Mouse (Mus musculus) CH12.LX (cell line): ENCODE measurements around the gene Dpep3.

Experiments used
- BHLHE40 ChIP-seq: IDR thresholded peaks from 2 replicates; pipeline ENCODE4 v1.6.1; 2011; ENCODE audit warnings: mild to moderate bottlenecking, low read depth, low read length, improper control_type of control experiment
- CTCF ChIP-seq, 2 experiments: IDR thresholded peaks in 1 of 2; conservative IDR thresholded peaks in 1 of 2; 2 replicates each; pipeline ENCODE4 v1.5.1; 2011 to 2012; ENCODE audit warnings: low read depth in 2 of 2, low read length in 2 of 2, improper control_type of control experiment in 1 of 2, inconsistent platforms in 1 of 2, mild to moderate bottlenecking in 1 of 2, moderate library complexity in 1 of 2
- EP300 ChIP-seq: IDR thresholded peaks from 2 replicates; pipeline ENCODE4 v1.6.1; 2011; ENCODE audit warnings: low read length, improper control_type of control experiment
- GABPA ChIP-seq: IDR thresholded peaks from 2 replicates; pipeline ENCODE4 v1.6.1; 2012; ENCODE audit warnings: low read depth, low read length, improper control_type of control experiment, inconsistent platforms; ENCODE audit not compliant: insufficient replicate concordance
- HCFC1 ChIP-seq: IDR thresholded peaks from 2 replicates; pipeline ENCODE4 v1.6.1; 2012; ENCODE audit warnings: low read depth, mild to moderate bottlenecking, inconsistent platforms, low read length, improper control_type of control experiment
- NRF1 ChIP-seq: IDR thresholded peaks from 2 replicates; pipeline ENCODE4 v1.6.1; 2014; ENCODE audit warnings: low read depth, mild to moderate bottlenecking, inconsistent platforms, low read length, improper control_type of control experiment, moderate library complexity
- POLR2A ChIP-seq: IDR thresholded peaks from 2 replicates; pipeline ENCODE4 v1.6.1; 2011; ENCODE audit warnings: low read depth, mild to moderate bottlenecking, improper control_type of control experiment, low read length
- RAD21 ChIP-seq: IDR thresholded peaks from 2 replicates; pipeline ENCODE4 v1.6.1; 2011; ENCODE audit warnings: low read depth, mild to moderate bottlenecking, low read length, improper control_type of control experiment, moderate library complexity
- UBTF ChIP-seq: IDR thresholded peaks from 2 replicates; pipeline ENCODE4 v1.6.1; 2012; ENCODE audit warnings: low read depth, mild to moderate bottlenecking, inconsistent platforms, low read length, improper control_type of control experiment, moderate library complexity
- ZC3H11A ChIP-seq: IDR thresholded peaks from 2 replicates; pipeline ENCODE4 v1.6.1; 2012; ENCODE audit warnings: low read depth, mild to moderate bottlenecking, inconsistent platforms, low read length, improper control_type of control experiment
- ZKSCAN1 ChIP-seq: IDR thresholded peaks from 2 replicates; pipeline ENCODE4 v1.6.1; 2012; ENCODE audit warnings: low read depth, inconsistent platforms, low read length, improper control_type of control experiment, borderline replicate concordance
- ZMIZ1 ChIP-seq: IDR thresholded peaks from 2 replicates; pipeline ENCODE4 v1.6.1; 2012; ENCODE audit warnings: low read depth, mild to moderate bottlenecking, inconsistent platforms, low read length, improper control_type of control experiment

GRCm38 (mm10) chr8:105991546-105991945 is 12.3 kb upstream of the Dpep3 start:
- TF ChIP-seq EP300 (no peak), GABPA (no peak), CTCF (conservative IDR thresholded peaks at IDR 0.05 in 1 of 2, IDR thresholded peaks at IDR 0.05 in 1 of 2; ENCODE audit: low read depth in 2 of 2, low read length in 2 of 2) (no peak), BHLHE40 (no peak), ZKSCAN1 (no peak), POLR2A (no peak), RAD21 (no peak), ZMIZ1 (no peak), NRF1 (no peak), ZC3H11A (no peak), HCFC1 (no peak), UBTF (no peak)
